Mouse (Mus musculus) gonadal fat pad, adult 2 months (tissue): ENCODE measurements around the gene Macrod2. TPM values are rescaled to one million over a fixed set of nuclear protein-coding genes. Genes with fewer than 3 reads are reported as not detected.
A peak's percentile ranks its signal among the peaks of the same experiment; 100 is the strongest.

Experiments used
- DNase-seq: peaks from one replicate; pipeline ENCODE4 v3.0.0-alpha.2; 2012; ENCODE audit warnings: low read depth
- polyA plus RNA-seq: library from polyadenylated mRNA; depleted of rRNA; stranded (reverse); fragments of >200 nt; gene quantifications from 2 replicates; pipeline ENCODE4 v1.2.3, GENCODE M21; 2012; rRNA removed

Gene Macrod2
- 2.5 and 3.2 TPM in 2 replicates for polyA plus RNA-seq

- peak; percentile 42 for DNase-seq
Observed at GRCm38 (mm10) chr2:140395179-140395578, at the start of gene Macrod2. Gene Macrod2 (plus strand): TSS chr2:140395309.

- no peak for DNase-seq
Observed at GRCm38 (mm10) chr2:140359905-140360304, 35.2 kb upstream of the Macrod2 start.

GRCm38 (mm10) chr2:140364804-140365203 is 30.3 kb upstream of the Macrod2 start:
- no peak for DNase-seq

- no peak for DNase-seq
Observed at GRCm38 (mm10) chr2:140389525-140389924, 5.6 kb upstream of the Macrod2 start, which contains the start of gene Sel1l2. Gene Sel1l2 (minus strand): TSS chr2:140389706.

GRCm38 (mm10) chr2:140395744-140396231 is 679 bp downstream of the Macrod2 start:
- DNase-seq: no peak

- DNase-seq: no peak
Observed at GRCm38 (mm10) chr2:140425844-140426243, 30.7 kb downstream of the Macrod2 start.

- peak; percentile 4 for DNase-seq
Observed at GRCm38 (mm10) chr2:140427283-140427682, 32.2 kb downstream of the Macrod2 start.

GRCm38 (mm10) chr2:140439081-140439480 is 44.0 kb downstream of the Macrod2 start:
- no peak for DNase-seq

GRCm38 (mm10) chr2:140448636-140449035 is 53.5 kb downstream of the Macrod2 start:
- no peak for DNase-seq

- DNase-seq: no peak
Observed at GRCm38 (mm10) chr2:140475770-140476169, 80.7 kb downstream of the Macrod2 start.

GRCm38 (mm10) chr2:140476891-140477290 is 81.8 kb downstream of the Macrod2 start:
- DNase-seq: no peak

GRCm38 (mm10) chr2:140482604-140483003 is 87.5 kb downstream of the Macrod2 start:
- no peak for DNase-seq

- no peak for DNase-seq
Observed at GRCm38 (mm10) chr2:140497688-140498087, 102.6 kb downstream of the Macrod2 start.

- DNase-seq: no peak
Observed at GRCm38 (mm10) chr2:140500951-140501350, 105.8 kb downstream of the Macrod2 start.

- DNase-seq: no peak
Observed at GRCm38 (mm10) chr2:140521472-140521871, 126.4 kb downstream of the Macrod2 start.

GRCm38 (mm10) chr2:140530214-140530613 is 135.1 kb downstream of the Macrod2 start:
- DNase-seq: no peak

- no peak for DNase-seq
Observed at GRCm38 (mm10) chr2:140532024-140532423, 136.9 kb downstream of the Macrod2 start.

- no peak for DNase-seq
Observed at GRCm38 (mm10) chr2:140532859-140533519, 137.9 kb downstream of the Macrod2 start.

- no peak for DNase-seq
Observed at GRCm38 (mm10) chr2:140533621-140534020, 138.5 kb downstream of the Macrod2 start.

- DNase-seq: no peak
Observed at GRCm38 (mm10) chr2:140534583-140534982, 139.5 kb downstream of the Macrod2 start.

- no peak for DNase-seq
Observed at GRCm38 (mm10) chr2:140535832-140536571, 140.9 kb downstream of the Macrod2 start.

GRCm38 (mm10) chr2:140549286-140549685 is 154.2 kb downstream of the Macrod2 start:
- no peak for DNase-seq

GRCm38 (mm10) chr2:140561426-140561825 is 166.3 kb downstream of the Macrod2 start:
- no peak for DNase-seq
